Mouse (Mus musculus) right cerebral cortex, postnatal 10 days (tissue): ENCODE data around the gene Thap2.
A peak's percentile ranks its signal among the peaks of the same experiment; 100 is the strongest.

Source experiments
- DNase-seq, 2 experiments: peaks; one replicate each; pipeline ENCODE4 v3.0.0; 2021; ENCODE audit warnings: low spot score in 2 of 2

The Thap2 gene

DNA sequence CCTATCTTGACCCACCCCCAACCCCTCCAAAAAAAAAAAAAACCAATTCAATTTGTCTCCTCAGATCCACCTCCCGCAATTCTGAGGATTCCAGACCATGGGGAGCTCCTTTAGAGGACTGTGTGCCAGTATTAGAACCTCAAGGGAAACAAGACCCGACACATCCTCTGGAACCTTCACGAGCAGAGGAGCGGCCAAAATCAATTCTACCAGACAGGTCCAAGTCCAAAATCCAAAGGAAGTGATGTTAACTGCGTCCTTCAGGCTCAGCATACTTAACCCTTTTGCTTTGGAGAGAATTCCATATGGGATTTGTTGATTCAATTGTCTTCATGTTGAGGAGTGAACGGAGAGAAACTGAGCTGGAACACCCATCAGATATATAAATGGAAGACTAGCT is 29.2 kb downstream of the Thap2 start:
- DNase-seq: no peak

- DNase-seq: no peak
These were observed 29.7 kb downstream of the Thap2 start for GRCm38 (mm10) chr10:115354553-115354952.

- no peak for DNase-seq
These were observed 33.3 kb downstream of the Thap2 start for GRCm38 (mm10) chr10:115350810-115351397.

DNA sequence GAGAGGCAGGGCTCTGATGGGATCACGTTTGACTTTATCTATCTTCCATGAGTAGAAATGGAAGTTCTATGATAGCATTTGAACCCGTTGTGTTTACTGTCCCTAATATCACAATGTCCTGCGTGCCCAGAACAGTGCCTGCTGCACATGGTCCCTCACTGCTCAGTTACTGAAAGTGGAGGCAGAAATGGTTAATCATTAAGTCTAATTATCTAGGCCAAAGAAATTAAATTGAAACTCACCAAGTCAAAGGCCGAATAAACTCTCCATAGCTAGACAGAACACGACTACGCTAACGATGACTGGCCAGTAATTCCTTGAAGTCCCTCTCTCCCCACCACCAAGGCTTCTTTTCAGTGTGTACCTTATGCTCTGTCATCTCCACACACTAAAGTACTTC is 34.7 kb downstream of the Thap2 start:
- no peak for DNase-seq

DNA sequence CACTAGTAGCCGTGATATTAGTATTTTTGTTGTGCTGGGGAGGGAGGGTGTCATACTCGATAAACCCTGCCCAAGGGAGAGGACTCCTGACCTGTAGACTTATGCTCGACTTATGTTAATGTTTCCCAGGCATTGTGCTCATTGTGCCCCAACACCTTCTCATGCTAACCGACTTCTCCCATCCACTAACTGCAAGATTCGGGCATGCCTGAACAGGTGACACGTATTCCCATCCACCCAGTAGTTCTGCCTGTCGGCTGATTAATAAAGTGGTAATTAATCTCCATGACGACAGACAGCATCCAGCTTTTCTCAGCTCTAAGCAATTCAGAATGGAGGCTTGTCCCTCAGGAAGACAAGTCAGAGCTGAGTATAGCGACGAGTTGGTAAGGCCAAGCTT is 35.2 kb downstream of the Thap2 start:
- DNase-seq: no peak

GRCm38 (mm10) chr10:115348131-115348530 is 36.1 kb downstream of the Thap2 start:
- DNase-seq: no peak

GRCm38 (mm10) chr10:115346444-115346843 is 37.8 kb downstream of the Thap2 start:
- no peak for DNase-seq

- DNase-seq: no peak
These were observed 41.3 kb downstream of the Thap2 start for GRCm38 (mm10) chr10:115342771-115343425.

GRCm38 (mm10) chr10:115339820-115340328 is 44.4 kb downstream of the Thap2 start:
- DNase-seq: no peak

DNA sequence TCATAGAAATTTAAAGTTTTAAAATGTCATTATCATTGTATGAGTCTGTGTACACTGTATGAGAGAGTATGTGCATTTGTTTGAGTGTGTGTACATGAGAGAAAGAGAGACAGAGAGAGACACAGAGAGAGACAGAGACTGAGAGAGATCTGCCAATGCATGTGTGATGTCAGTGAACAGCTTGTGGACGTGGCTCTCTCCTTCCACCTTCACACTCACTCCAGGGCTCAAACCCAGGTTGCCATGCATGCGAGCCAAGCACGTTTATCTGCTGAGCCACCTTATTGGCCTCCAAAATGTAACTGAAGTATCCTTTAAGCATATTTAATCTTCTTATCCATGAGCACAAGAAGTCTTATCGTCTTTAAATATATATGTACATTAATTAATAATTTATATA is 47.3 kb downstream of the Thap2 start:
- no peak for DNase-seq

DNA sequence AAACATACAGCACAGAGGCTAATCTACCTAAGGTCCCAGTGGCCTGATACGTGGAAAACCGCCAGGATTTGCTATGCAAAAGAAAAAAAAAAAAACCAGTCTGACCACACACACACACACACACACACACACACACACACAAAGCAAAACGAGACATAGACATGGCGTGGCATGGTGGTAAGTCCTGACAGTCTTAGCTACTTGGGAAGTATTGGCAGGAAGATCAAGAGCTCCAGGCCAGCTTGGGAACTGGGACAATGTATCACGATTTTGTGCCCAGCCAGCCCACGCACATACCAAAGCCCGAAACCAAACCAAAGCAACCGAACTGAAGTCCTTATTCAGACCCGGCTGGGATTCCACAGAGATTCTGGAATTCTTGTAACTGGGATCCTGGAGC is 50.7 kb downstream of the Thap2 start:
- no peak for DNase-seq

DNA sequence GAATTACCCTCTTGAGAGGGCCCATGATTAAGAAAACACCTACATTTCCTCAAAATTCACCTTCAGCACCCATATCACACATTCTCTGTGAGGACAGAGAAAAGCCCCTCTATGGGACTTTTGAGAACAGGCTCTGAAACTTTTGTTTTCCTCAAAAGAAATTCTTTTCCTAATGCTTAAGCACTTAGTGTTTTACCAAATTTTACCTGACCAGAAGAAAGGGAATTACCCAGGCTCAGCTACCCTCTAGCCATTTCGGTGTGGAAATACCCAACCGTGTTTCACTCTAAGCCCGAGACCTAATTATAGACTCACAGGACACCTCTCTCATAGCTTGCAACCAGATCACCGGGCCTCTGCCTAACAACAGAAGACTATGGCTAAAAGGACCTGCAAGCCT is 51.2 kb downstream of the Thap2 start:
- DNase-seq: no peak

DNA sequence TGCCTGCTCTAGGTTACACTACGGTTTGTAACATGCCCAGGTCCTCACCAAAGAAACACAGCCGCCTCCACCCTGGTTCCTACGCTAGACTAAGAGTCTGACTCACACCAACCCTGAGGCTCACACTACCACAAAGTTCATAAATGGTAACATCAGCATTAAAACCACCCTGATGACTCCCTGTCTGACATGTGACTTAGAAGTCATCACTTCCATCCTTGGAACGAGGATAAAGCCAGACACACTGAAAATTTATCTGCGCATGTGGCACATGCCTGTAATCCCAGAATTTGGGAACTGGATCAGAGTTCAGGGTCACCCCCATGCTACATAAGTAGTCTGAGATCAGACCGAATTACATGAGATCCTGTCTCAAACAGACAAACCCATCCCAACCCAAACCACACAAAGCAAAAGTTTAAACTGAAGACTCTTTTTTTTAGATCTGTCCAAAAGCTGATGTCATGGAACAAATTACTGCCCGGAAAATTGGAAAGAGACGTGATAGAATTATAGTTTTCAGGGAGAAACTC is 51.8 kb downstream of the Thap2 start:
- DNase-seq: no peak

DNA sequence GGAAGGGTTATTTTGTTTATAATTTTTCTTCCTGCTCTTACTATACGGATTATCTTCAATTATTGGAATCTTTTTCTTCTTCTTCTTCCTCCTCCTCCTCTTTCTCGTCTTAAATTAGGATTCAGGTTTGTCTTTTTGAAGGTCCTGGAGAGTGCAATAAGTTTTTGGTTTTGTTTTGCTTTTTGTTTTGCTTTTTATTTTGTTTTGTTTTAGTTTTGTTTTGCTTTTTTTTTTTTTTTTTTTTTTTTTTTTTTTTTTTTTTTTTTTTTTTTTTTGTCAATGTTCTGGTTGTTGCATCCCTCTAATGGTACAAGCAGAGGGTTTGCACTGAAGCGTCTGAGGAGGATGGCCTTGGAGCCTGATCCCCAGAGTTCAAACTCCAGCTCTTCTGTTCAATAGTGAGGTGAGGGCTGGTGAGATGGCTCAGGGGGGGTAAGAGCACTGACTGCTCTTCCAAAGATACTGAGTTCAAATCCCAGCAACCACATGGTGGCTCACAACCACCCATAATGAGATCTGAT is 55.2 kb downstream of the Thap2 start:
- no peak for DNase-seq

DNA sequence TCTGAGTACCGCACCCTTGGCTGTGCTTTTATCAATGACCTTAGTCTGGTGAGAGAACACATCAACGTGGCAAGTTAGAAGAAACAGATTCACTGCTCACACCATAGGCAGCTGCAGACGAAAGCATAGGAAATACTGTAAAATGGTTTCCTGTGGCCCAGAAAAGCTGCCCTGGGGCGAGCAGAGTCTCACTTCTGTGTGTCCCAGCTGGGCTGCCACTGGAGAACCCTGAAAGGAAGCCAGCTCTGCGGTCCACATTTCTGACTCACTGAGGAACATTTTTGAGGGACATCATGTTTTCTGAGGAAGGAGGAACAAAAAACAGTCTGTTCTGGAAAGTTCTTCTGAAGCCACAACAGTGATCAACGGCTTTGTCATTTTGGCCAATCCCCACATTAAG is 55.7 kb downstream of the Thap2 start:
- no peak for DNase-seq

GRCm38 (mm10) chr10:115323295-115323694 is 60.9 kb downstream of the Thap2 start:
- DNase-seq: peak; percentile 65 to 82

- no peak for DNase-seq
These were observed 62.8 kb downstream of the Thap2 start for GRCm38 (mm10) chr10:115321317-115322035.
